Mouse (Mus musculus) spleen, postnatal 36 days (tissue): ENCODE results near the gene Tsc22d1.

Source experiments
- DNase-seq, 2 experiments: peaks; one replicate each; pipeline ENCODE4 v3.0.0; 2022; ENCODE audit warnings: low spot score in 2 of 2, mixed read lengths in 1 of 2

Gene Tsc22d1

GRCm38 (mm10) chr14:76487609-76488008, 72.8 kb downstream of the Tsc22d1 start:
- no peak for DNase-seq

- no peak for DNase-seq
These were observed 73.6 kb downstream of the Tsc22d1 start for GRCm38 (mm10) chr14:76488101-76489044.

GRCm38 (mm10) chr14:76489128-76489527, 74.4 kb downstream of the Tsc22d1 start:
- DNase-seq = no peak

GRCm38 (mm10) chr14:76495022-76495421, 80.3 kb downstream of the Tsc22d1 start:
- no peak for DNase-seq

GRCm38 (mm10) chr14:76497187-76497586, 82.4 kb downstream of the Tsc22d1 start:
- no peak for DNase-seq

GRCm38 (mm10) chr14:76498210-76498609, 83.4 kb downstream of the Tsc22d1 start:
- no peak for DNase-seq

GRCm38 (mm10) chr14:76499492-76499891, 84.7 kb downstream of the Tsc22d1 start:
- DNase-seq = no peak

GRCm38 (mm10) chr14:76500036-76500435, 85.3 kb downstream of the Tsc22d1 start:
- DNase-seq = no peak

GRCm38 (mm10) chr14:76503231-76503851, 88.6 kb downstream of the Tsc22d1 start:
- DNase-seq = peak in 1 of 2 experiments; percentile 51

GRCm38 (mm10) chr14:76504121-76504737, 89.5 kb downstream of the Tsc22d1 start:
- peak; percentile 88 to 90 for DNase-seq

- DNase-seq = no peak
These were observed 90.3 kb downstream of the Tsc22d1 start for GRCm38 (mm10) chr14:76505101-76505438.

GRCm38 (mm10) chr14:76505439-76506220, 90.9 kb downstream of the Tsc22d1 start:
- DNase-seq = peak; percentile 38 to 57

GRCm38 (mm10) chr14:76506425-76507205, 91.9 kb downstream of the Tsc22d1 start:
- DNase-seq = no peak

- DNase-seq = no peak
These were observed 92.6 kb downstream of the Tsc22d1 start for GRCm38 (mm10) chr14:76507357-76507756.

GRCm38 (mm10) chr14:76507804-76508500, 93.2 kb downstream of the Tsc22d1 start:
- no peak for DNase-seq

- DNase-seq = no peak
These were observed 93.9 kb downstream of the Tsc22d1 start for GRCm38 (mm10) chr14:76508701-76509100.

GRCm38 (mm10) chr14:76511971-76512370, 97.2 kb downstream of the Tsc22d1 start:
- DNase-seq = no peak

- DNase-seq = no peak
These were observed 98.8 kb downstream of the Tsc22d1 start for GRCm38 (mm10) chr14:76513395-76514049.

GRCm38 (mm10) chr14:76514050-76514585, 99.4 kb downstream of the Tsc22d1 start:
- DNase-seq = no peak
